Mouse (Mus musculus) induced T-regulatory cell, adult 2 months (primary cell): ENCODE measurements at regions not wholly inside any gene's neighbourhood (a gene's known extent, or its start where the extent isn't known, plus 50 kb on each side); places are given as distances from the start of the nearest gene placed in this dataset.

Experiments
- DNase-seq: peaks from one replicate; pipeline ENCODE4 v3.0.0-alpha.2; 2012; ENCODE audit warnings: low read depth

DNA sequence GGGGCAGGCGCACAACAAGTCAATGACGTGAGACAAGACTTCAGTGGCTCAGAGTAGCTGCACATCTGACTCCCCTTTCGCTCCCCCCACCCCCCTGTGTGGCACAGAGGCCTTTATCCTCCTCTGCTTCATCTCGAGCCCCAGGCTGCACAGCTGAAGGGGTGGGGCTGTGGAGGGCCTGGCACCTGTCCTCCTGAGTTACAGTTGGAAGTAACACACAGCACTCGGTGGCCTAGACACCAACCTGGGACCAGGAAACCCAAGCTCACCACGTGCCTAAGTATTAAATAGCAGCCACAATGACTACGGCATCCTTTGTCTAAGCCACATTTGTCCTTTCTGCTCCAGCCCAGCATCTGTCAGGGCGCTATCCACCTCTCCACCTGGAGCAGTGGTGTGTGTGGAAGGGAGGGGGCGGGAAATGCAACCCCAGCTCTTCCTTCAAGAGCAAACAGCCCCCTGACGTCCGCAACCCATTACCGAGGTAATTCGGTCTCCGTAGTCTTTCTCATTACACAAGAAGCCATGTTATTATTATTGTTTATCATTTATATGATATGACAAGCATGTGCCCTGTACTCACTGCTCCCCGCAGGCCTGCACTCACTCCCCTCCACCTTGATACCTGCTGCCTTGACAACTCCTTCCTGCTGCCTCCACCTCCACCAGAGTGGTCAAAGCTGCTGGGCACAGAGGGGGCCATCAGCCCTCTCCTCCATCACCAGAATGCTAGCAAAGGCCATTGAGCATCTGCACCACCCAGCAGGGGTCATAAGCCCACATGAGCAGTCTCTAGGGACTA is 73.7 kb upstream of the Igsf21 start:
- no peak for DNase-seq

GRCm38 (mm10) chr4:140312635-140313034 is 66.1 kb upstream of the Igsf21 start:
- no peak for DNase-seq

DNA sequence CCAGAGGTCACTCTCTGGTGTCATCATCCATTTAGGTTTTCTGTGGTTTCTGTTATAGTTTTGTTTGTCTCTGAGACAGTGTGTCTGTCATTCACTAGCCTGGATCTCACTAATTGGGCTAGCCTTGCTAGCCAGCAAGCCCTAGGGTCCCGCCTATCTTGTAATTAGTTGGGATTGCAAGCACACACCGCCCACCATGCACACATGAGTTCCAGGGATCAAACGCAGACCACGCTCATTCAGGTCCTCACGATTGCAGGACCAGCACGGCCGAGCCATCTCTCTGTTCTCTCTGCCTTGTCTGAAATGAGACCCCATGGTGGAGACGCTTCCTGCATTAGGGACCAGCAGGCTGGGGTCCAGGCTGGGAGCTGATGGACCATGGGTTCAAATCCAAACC is 60.9 kb upstream of the Igsf21 start:
- DNase-seq, result no peak

- DNase-seq, result no peak
Measured at GRCm38 (mm10) chr4:140304960-140305359, 58.4 kb upstream of the Igsf21 start.

GRCm38 (mm10) chr4:140301661-140302060 is 55.1 kb upstream of the Igsf21 start:
- no peak for DNase-seq

DNA sequence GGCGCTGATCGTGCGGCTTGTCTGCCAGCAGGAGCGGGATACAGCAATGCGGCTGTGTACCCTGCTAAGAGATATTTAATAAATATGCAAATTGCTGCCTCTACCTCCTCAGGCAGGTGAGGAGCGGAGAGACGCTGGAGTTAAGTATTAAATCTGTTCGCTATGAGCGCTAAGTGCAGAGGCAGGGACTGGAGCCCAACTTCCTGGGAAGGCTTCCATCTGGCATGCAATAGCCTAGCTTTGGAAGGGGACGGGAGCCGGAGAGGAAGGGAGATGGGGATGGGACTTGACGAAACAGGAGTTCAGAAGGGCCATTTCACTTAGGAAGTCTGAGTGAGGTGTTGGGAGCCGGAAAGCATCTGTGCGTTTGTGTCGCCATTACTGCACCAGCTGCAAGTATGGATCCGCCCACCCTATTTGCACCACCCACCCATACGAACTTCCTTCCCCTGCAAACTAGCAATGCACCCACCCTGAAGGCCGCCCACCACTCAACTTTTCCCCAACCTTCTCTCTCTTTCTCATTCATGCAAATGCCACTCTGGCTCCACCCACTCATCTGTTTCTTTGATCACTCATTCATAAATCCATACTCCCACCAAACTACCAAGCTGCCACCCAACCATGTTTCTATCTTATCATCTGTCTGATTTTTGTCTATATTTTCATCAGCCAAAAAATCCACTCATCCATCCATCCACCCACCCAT is 51.5 kb upstream of the Igsf21 start:
- no peak for DNase-seq
